Mouse (Mus musculus): ENCODE measurements around the gene Arfgef3.
"Not testable (repeated sequence)": the region's sequence is repeated elsewhere in the genome, so short reads cannot be mapped to it uniquely, and the experiment has no call there.

The Arfgef3 gene

DNA sequence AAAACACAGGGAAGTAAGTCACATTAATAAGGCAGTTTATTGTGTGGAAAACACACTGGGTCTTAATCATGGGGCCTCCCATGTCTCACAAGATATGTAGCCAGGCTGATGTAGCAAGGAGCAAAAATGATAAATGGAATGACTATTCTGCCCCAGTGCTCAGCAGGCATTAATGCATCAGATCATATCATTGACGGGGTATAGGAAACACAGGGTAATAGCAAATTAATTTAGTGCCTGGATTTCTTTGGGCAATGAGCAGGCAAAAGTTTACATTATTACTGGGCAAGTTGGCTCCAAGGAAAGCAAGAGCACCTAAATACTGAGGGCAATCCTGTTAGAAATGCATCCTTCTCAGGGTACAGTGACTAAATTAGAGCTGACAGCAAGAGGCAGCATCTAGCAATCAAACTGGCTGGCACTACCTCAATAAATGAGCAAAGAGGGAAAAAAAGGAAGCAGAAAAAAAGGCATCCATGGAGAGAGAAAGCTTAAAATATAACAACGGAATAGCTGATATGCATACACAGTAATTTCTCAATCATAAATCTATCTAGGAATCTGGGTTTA is 62.3 kb downstream of the Arfgef3 start:
- no peak for DNase-seq (ENCODE audit: low read depth in 2 of 2, low spot score in 2 of 2)

DNA sequence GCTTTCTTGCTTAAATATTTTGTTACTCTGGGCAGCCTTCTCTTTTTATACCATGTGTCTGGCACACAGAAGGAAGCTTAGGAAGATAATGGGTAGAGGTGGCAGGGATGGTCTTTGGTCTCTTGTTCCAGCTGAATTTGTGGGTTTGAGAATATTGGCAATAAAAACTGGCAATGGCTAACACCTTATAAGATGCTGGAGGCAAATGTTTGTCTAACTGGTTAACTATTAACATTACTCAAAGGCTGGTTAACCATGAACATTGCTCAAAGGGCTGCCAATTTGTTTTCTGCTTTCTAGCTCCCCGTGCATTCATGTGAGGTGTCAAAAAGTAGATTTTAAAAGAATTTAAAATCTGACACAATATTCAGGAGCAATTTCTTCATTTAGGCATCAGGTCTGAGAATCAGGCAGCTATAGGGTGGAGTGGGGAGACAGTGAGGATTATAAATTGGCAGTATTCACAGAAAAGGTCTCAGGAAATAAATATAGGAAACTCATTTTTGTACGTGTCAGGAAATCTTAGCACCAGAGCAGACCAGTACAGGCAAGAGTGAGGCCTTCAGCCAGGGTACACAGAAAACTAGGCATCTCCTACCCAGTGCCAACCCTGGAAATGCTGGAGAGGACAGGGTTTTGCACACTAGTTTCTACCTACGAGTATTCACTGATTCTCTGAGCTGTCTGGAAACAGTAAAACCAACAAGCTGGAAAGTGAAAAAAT is 62.9 kb downstream of the Arfgef3 start:
- DNase-seq (ENCODE audit: low read depth in 2 of 2, low spot score in 2 of 2): no peak

DNA sequence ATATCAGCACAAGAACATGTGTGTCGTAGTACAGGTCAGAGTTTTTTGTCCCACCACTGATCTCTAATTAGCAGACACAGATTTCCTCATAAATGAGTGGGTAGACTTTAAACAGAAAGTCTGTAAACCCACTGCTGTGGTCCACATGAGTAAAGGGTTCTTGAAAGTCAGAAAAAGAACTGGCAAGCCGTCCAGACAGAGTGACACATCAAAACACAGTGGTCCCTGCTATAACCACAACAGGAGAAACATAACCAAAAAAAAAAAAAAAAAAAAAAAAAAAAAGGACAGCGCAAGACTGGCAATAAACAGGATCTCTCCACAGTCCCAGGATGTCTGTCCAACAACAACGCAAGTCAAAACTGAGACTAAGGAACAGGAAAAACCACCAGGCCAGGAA is 64.9 kb downstream of the Arfgef3 start:
- DNase-seq (ENCODE audit: low read depth in 2 of 2, low spot score in 2 of 2): no peak

DNA sequence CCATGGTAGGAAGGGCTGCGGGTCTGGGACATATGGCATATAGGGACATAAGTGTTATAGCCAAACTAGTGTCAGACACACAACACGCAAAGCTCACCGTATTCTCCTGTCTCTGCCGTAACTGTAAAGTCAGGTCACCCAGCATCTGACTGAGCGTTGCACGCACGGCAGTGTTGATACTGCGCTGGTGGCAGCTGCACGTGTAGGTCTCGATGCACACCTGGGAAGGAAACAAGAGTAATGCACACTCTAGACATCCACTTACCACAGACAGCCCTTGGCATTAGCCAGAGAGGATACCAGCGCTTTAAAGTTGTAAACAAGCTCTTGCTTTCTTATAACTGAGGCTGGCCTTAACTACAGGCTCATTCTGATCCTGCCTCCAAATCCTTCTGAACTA is 79.0 kb downstream of the Arfgef3 start:
- DNase-seq (ENCODE audit: low read depth in 2 of 2, low spot score in 2 of 2): no peak

DNA sequence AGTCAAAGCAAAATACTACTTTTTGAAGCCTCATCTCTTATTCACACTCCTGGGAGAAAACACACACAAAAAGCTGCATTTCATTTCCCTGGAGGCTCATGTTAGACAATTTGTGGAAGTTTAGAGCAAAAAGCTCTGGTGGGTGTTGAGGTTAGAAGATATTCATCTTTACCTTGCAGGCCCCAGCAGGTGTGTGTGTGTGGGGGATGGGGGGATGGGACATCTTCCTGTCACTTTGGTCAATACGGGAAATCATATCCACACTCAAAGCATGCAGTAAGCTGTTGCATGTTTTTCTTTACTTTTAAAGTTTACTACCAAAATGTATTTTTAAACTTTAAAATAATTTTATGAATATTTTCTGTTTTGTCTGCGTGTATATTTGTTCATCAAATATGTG is 79.7 kb downstream of the Arfgef3 start:
- DNase-seq (ENCODE audit: low read depth in 2 of 2, low spot score in 2 of 2): no peak

DNA sequence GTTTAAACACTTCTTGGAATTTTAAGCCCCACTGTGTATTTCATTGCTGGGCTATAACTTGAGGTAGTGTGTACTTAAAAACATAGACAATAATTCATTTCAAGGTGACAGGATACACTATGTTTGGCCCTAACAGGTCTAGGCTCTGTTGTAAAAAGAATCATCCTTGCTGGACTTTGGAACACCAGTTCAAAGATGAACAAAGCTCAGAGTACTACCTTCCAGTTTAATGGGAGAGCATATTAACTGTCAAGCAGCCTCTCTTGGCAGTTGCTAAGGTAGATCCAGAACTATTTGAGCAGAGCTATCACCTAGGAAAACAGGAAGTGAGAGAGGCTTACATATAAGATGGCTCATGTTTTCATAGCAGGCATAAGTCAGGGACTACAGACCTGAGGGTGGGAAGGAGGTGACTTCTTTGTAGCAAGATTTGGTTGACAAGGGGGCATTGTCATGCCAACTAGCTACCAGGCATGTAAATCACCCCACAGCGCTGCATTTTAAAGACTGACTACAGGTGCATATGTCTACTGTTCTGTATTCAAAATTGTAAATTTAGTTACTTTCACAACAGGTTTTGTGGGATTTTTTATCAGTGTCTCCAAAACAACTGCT is 82.0 kb downstream of the Arfgef3 start:
- DNase-seq (ENCODE audit: low read depth in 2 of 2, low spot score in 2 of 2): no peak

DNA sequence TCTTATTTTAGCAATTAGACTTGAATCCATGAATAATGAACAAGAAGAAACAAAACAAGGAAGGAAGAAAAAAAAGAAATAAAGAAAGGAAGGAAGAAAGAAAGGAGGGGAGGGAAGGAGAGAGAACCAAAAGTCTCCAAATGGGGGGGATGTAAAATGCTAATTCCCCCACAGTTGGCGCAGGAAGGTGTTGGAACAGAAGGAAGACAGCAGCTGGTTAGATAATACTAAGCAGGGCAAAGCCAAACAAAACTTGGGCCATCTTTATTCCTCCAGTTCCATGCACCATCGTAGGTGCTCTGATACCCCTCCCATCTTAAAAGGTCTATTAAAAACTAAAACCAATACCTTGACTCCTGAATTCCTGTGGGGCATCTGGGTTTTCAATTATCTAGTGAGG is 82.8 kb downstream of the Arfgef3 start:
- DNase-seq (ENCODE audit: low read depth in 2 of 2, low spot score in 2 of 2): no peak

DNA sequence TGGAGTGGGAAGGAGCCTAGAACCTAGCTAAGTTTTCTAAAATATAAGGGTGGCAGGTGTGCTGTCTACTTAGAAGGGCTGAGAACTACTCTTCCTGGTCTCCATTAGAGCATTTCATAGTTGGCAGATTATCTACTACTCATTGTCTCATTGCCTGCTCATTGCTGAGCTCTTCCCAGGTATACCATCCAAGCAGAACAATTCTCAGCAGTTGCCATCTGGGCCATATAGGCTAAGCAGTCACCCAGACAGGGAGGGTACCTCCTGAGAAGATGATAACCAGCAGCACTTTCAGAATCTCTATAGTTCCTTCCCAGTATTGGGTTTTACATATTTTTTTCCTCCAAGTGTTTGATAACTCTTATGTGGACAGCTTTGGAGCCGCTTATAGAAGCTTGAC is 86.2 kb downstream of the Arfgef3 start:
- no peak for DNase-seq (ENCODE audit: low read depth in 2 of 2, low spot score in 2 of 2)

DNA sequence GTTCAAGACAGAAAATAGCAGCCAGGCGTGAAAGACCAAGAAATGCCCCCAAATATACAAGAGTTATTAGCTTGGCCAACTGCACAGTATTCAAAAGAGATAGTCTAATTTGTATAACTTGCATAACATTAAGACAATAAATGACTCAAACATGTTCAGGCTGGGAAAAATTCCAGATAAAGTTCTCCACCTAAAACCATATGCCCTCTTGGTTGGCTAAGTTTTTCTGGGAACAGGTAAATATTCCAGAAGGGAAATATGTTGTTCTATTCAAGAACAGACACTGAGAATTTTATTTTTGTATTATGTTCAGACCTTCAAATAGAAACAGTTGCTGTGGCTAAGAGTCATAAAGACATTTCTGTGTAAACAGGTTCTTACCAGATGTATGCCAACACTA is 96.7 kb downstream of the Arfgef3 start:
- DNase-seq (ENCODE audit: low read depth in 2 of 2, low spot score in 2 of 2): no peak

DNA sequence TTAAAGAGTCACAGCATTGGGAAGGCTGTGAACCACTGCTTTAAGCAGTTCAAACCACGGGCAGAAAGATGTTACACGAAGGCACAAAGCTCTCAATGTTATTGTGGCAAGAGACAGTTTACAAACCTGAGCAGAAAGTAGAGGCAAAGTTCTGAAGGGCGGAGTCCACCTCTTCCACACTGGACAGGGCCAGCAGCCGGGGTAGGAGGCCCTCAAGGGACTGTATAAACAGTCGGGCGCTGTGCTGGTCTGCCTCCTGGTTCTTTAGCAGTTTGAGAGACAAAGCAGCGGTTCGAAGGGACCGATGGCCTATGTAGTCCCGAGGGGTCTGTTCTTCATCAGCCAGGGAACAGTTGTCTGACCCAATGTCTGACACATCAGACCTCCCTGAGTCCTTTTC is 97.7 kb downstream of the Arfgef3 start:
- no peak for DNase-seq (ENCODE audit: low read depth in 2 of 2, low spot score in 2 of 2)

DNA sequence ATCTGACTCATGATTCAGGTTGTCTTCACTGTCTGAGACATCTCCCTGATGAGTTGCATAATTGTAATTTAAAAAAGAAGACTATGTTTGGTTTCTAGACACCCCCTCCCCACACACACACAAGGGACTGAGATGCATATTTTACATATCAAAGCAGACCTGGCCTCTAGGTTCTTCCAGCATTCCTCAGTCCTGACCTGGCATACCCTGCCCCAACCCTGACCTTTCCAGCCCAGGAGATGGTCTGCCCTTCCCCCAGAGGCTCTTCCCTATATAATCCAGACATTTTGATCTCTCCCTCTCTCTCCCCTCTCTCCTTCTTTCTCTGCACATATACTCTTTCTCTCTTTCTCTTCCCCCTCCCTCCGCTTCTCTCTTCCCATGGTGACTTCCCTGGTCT is 99.4 kb downstream of the Arfgef3 start:
- DNase-seq (ENCODE audit: low read depth in 2 of 2, low spot score in 2 of 2): no peak

DNA sequence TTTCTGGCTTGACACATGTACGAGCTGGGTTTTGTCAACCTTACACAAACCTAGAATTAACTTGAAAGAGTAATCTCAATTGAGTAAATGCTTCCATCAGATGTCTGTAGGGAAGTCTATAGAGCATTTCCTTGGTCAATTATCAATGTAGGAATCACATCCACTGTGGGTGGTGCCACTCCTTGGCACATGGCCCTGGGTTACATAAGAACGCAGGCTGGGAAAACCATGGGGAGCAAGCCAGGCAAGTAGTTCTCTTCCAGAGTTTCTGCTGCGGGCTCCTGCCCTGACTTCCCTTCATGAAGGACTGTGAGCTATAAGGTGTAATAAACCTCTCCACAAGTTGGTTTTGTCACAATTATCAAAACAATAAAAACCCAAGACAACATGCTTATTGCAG is 100.2 kb downstream of the Arfgef3 start:
- no peak for DNase-seq (ENCODE audit: low read depth in 2 of 2, low spot score in 2 of 2)

DNA sequence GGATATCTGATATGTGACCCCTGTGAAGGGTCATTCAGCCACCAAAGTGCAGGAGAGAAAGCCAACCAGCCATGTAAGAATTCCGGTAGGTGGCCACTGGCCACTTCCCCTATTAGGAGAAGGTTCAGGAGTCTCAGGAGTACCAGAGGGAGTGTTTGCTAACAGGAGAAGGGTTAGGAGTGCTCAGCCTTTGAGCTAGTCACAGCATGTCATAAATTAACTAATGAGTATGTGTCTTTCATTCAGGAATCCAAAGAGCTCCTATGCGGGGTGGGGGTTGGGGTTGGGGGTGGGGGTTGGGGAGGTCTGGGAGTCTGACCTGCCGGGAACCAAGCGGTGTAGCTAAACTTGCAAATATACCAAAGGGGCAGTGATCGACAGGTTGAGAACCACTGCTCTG is 100.9 kb downstream of the Arfgef3 start:
- no peak for DNase-seq (ENCODE audit: low read depth in 2 of 2, low spot score in 2 of 2)

DNA sequence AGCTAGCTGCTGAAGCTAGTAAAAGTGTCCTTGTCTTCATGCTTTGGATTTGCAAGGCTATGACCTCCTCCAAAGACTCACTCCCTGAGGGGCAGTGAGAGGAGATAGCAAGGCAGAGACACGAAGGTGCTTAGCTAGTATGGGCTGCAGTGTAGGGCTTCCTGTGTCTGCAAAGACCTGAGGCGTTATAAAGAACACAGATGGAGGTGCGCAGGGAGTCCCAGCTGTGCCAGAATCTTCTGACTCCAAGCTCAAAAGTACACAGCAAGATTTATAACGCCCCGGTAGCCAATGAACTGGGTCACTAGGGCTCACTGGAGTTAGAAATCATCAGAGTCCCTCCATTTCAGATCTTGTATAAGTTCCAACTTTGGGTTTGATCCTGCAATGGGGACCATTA is 103.2 kb downstream of the Arfgef3 start:
- no peak for DNase-seq (ENCODE audit: low read depth in 2 of 2, low spot score in 2 of 2)

DNA sequence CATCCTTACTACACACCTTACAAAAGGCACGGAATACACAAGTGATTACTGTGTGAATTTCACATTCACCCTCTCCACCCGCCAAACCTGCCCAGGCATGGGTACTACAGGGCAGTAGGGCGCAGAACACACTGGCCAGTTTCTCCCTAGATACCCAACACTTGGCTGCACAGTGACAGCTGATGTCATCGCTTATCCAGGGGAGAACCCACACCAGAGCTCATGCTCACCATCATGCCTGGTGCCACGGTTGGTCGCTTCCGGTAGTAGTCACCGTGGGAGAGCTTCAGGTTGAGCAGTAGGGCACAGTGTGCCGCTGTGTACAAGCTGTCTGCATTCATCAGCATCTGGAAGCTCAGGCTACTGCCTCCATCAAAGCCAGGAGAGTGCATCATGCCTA is 108.3 kb downstream of the Arfgef3 start:
- DNase-seq (ENCODE audit: low read depth in 2 of 2, low spot score in 2 of 2): no peak

DNA sequence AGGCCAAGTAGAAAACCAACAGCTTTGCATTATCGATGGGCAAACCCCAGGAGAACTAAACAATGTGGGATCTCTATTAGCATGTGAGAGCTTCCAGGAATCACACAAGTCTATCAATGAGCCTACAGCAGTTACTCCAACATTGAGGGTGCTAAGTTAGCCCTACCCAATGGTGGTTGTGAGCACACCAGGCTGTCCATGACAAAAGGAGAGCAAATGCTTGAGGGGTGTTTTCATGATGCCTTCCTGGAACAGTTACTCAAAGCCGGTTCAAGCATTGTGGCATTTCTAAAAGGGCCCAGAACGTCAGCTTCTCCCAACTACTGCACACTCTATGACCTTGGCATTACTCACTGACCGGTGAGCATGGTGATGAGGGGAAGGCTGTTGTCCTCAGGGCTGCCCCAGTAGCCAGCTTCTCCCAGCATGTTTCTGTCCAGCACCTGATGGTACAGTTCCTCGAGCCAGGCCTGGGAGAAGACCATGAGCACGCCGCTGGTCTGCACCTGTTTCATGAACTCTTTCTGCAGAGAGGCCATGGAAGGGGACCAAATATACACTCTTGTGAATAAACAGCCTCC is 109.3 kb downstream of the Arfgef3 start:
- no peak for DNase-seq (ENCODE audit: low read depth in 2 of 2, low spot score in 2 of 2)

DNA sequence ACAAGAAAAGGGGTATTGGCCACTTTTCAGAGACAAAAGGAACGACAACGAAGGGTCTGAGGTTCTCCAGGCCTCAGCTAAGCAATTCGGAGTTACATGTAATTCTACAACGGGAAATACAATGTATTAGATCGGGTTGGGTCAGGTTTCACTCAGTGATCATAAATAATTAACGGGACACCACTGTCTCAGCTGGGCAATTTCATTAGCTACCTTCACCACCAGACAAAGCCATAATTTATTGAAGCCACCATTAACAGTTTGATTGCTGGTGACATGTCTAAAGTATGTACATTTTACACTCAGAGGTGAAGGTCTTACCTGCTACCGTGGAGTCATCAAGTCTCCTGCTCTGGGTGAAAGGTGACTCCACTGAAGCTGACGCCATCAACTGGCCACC is 113.3 kb downstream of the Arfgef3 start:
- no peak for DNase-seq (ENCODE audit: low read depth in 2 of 2, low spot score in 2 of 2)

DNA sequence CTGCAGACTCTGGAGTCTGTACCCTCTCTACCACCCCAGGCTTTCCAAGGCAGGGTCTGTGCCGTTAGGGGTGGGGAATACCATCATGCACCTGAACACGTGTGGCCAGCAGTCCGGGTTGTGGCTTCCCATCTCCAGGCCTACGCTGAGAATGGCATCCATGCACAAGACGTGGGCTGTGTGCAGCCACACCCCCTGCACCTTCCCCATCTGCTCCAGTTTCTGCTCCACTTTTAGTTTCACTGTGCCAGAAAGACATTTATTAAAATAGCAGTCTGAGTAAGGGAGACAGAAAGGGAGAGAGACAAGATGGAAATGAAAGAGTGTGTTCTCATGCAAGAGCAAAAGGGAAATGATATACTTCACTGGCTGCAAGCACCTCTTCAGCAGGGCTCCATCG is 116.2 kb downstream of the Arfgef3 start:
- no peak for DNase-seq (ENCODE audit: low read depth in 2 of 2, low spot score in 2 of 2)

DNA sequence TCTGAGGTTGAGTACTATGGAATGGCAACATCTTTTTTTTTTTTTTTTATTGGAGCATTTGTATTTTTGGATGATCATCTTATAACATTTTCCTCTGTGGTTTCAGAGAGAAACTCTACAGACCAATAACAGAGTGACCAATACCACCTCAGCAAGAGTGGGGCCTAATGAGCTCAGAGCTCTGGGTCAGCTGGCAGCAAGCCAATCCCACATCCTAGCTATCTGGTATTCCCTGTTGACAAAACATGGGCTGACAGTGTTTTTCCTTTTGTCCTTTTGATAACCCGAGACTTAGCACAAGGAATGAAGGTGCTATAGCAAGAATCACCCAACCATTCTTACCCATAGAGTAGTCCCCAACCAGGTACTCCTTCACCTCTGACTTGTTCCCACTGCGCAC is 131.0 kb downstream of the Arfgef3 start:
- DNase-seq (ENCODE audit: low read depth in 2 of 2, low spot score in 2 of 2): no peak

DNA sequence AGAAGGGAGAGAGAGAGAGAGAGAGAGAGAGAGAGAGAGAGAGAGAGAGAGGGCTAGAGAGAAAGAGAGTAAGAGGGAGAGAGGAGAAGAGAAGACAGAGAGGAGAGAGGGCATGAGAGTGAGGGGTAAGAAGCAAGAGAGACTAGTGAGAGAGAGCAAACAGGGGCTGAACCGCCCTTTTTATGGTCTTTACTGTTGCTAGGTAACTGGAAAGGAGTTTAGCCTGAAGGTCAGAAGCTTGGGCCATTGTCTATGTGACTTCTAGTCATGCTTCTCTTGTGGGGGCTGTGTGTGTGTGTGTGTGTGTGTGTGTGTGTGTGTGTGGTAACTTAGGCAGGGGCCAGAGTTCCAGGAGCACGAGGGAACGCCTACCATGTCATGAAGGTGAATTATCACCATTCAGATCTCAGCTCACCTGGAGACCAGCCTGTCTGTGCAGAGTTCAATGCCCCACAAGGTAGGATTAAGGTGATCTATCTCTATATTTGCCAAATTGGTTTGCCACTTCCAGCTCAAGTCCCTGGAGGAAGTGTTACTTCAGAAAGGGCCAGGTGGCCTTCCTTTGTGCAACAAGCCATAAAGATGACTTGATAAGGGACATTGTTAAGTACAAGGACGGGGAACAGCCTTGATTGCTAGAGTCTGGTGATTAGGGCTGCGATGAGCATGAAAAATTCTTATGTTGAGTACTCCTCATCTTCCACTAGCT is 138.8 kb downstream of the Arfgef3 start:
- DNase-seq (ENCODE audit: low read depth in 2 of 2, low spot score in 2 of 2): not testable (repeated sequence)

DNA sequence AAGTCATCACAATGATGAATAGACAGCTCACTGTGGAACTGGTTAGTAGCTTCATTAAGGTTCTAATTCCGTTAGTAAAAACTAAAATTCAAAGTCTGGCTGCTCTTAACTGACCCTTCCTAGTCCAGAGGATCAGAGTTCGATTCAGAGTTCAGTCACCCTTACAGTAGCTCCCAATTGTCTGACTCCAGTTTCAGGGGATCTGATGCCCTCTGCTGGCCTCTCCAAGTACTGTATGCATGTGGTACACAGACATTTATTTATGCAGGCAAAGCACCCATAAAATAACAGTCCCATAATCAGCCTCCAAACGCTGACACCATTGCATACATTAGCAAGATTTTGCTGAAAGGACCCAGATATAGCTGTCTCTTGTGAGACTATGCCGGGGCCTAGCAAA is 141.7 kb downstream of the Arfgef3 start:
- DNase-seq (ENCODE audit: low read depth in 2 of 2, low spot score in 2 of 2): peak; percentile 40 to 64

DNA sequence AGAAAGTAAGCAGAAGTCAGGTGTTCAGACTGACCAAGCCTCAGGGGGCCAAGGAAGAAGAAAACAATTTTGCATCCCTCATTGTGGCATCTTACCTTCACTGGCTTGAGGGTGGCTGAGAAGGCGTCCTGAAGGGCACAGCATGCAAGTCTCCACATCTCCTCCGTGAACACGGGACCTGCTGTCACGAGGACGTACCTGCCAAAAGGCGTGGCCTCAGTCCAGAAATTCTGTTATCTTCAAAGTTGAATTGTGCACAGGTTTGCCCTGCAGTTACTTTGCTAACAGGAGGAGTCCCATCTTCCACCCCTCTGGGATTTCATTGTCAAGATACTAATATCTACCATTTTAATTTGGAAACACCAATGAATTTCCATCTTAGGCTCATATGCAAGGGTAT is 146.1 kb downstream of the Arfgef3 start:
- DNase-seq (ENCODE audit: low read depth in 2 of 2, low spot score in 2 of 2): no peak
